Mouse (Mus musculus) bone marrow, adult 2 months (tissue): Measurements from ENCODE around the gene Tbc1d22b.

Source experiments
- CTCF ChIP-seq: fragments of 200-500 bp; IDR thresholded peaks from 2 replicates; pipeline ENCODE4 v1.5.1; 2011; ENCODE audit warnings: low read length, control low read depth; ENCODE audit not compliant: control insufficient read depth, insufficient read depth
- POLR2A ChIP-seq: fragments of 200-500 bp; IDR thresholded peaks from 2 replicates; pipeline ENCODE4 v1.6.1; 2011; ENCODE audit warnings: low read depth, mild to moderate bottlenecking, control low read depth, low read length, borderline replicate concordance; ENCODE audit not compliant: control insufficient read depth

GRCm38 (mm10) chr17:29542831-29543690, 6.5 kb upstream of the Tbc1d22b start:
- no peak for TF ChIP-seq CTCF
- no peak for TF ChIP-seq POLR2A
